Mouse (Mus musculus) left cerebral cortex, adult 8-10 months (tissue): Measurements from ENCODE around the gene Epb41l3. TPM values are rescaled to one million over a fixed set of nuclear protein-coding genes. Genes with fewer than 3 reads are reported as not detected.

Experiments used
- DNase-seq, 2 experiments: peaks; one replicate each; pipeline ENCODE4 v3.0.0; 2022; ENCODE audit warnings: low spot score in 2 of 2
- total RNA-seq, 4 experiments: library from RNA; stranded (reverse); gene quantifications; 2 replicates each; pipeline ENCODE4 v1.2.4; 2022

The Epb41l3 gene
- total RNA-seq, 4 experiments from 2014 or later: 229 to 246 (median 235) TPM

- DNase-seq: no peak
These were observed 155.9 kb downstream of the Epb41l3 start for GRCm38 (mm10) chr17:69231360-69231759.

- no peak for DNase-seq
These were observed 161.7 kb downstream of the Epb41l3 start for GRCm38 (mm10) chr17:69237172-69237571.

GRCm38 (mm10) chr17:69238810-69239373 is 163.4 kb downstream of the Epb41l3 start:
- no peak for DNase-seq

GRCm38 (mm10) chr17:69239423-69239822 is 163.9 kb downstream of the Epb41l3 start:
- DNase-seq: no peak

- DNase-seq: no peak
These were observed 180.4 kb downstream of the Epb41l3 start for GRCm38 (mm10) chr17:69255834-69256233.

- DNase-seq: no peak
These were observed 181.0 kb downstream of the Epb41l3 start for GRCm38 (mm10) chr17:69256441-69256840.

- no peak for DNase-seq
These were observed 188.5 kb downstream of the Epb41l3 start for GRCm38 (mm10) chr17:69263810-69264565.

GRCm38 (mm10) chr17:69265171-69265570 is 189.7 kb downstream of the Epb41l3 start:
- DNase-seq: no peak

GRCm38 (mm10) chr17:69265759-69266463 is 190.4 kb downstream of the Epb41l3 start:
- no peak for DNase-seq

GRCm38 (mm10) chr17:69266936-69267335 is 191.5 kb downstream of the Epb41l3 start:
- no peak for DNase-seq

GRCm38 (mm10) chr17:69267526-69267925 is 192.0 kb downstream of the Epb41l3 start:
- no peak for DNase-seq

GRCm38 (mm10) chr17:69277362-69277761 is 201.9 kb downstream of the Epb41l3 start:
- no peak for DNase-seq

GRCm38 (mm10) chr17:69284511-69284910 is 209.0 kb downstream of the Epb41l3 start:
- no peak for DNase-seq

GRCm38 (mm10) chr17:69288130-69288529 is 212.6 kb downstream of the Epb41l3 start:
- no peak for DNase-seq

GRCm38 (mm10) chr17:69290272-69290671 is 214.8 kb downstream of the Epb41l3 start:
- no peak for DNase-seq

- DNase-seq: no peak
These were observed 226.1 kb downstream of the Epb41l3 start for GRCm38 (mm10) chr17:69301552-69301951.

GRCm38 (mm10) chr17:69303579-69304274 is 228.2 kb downstream of the Epb41l3 start:
- no peak for DNase-seq

GRCm38 (mm10) chr17:69307636-69308035 is 232.2 kb downstream of the Epb41l3 start:
- no peak for DNase-seq

- no peak for DNase-seq
These were observed 234.4 kb downstream of the Epb41l3 start for GRCm38 (mm10) chr17:69309872-69310271.

GRCm38 (mm10) chr17:69320496-69320895 is 245.0 kb downstream of the Epb41l3 start:
- DNase-seq: no peak

GRCm38 (mm10) chr17:69322721-69323120 is 247.2 kb downstream of the Epb41l3 start:
- DNase-seq: no peak
